Mouse (Mus musculus) mesoderm, embryonic 11.5 days (tissue): ENCODE measurements around the gene Vmn2r4.
"Not testable (repeated sequence)": the region's sequence is repeated elsewhere in the genome, so short reads cannot be mapped to it uniquely, and the experiment has no call there.

Source experiments
- DNase-seq: peaks from one replicate; pipeline ENCODE4 v3.0.0-alpha.2; 2012; ENCODE audit warnings: low read depth, low spot score

Gene Vmn2r4

GRCm38 (mm10) chr3:64415268-64415667 lies at the start of gene Vmn2r4:
Vmn2r4 (minus strand) TSS chr3:64415368.
- DNase-seq: not testable (repeated sequence)

- DNase-seq: not testable (repeated sequence)
Observed at GRCm38 (mm10) chr3:64434261-64434660, 19.1 kb upstream of the Vmn2r4 start.

- DNase-seq: not testable (repeated sequence)
Observed at GRCm38 (mm10) chr3:64428117-64428798, 13.1 kb upstream of the Vmn2r4 start.

- DNase-seq: not testable (repeated sequence)
Observed at GRCm38 (mm10) chr3:64422141-64422540, 7.0 kb upstream of the Vmn2r4 start.

GRCm38 (mm10) chr3:64417477-64417876 lies 2.3 kb upstream of the Vmn2r4 start:
- DNase-seq: not testable (repeated sequence)

- DNase-seq: not testable (repeated sequence)
Observed at GRCm38 (mm10) chr3:64414253-64414652, 915 bp downstream of the Vmn2r4 start.

GRCm38 (mm10) chr3:64359286-64360035 lies 55.7 kb downstream of the Vmn2r4 start:
- DNase-seq: no peak
